Mouse (Mus musculus) limb, embryonic 14.5 days (tissue): ENCODE measurements around the gene Fxyd4. TPM values are rescaled to one million over a fixed set of nuclear protein-coding genes. Genes with fewer than 3 reads are reported as not detected.

Experiments
- ATAC-seq: fragments of 200-750 bp; cut with Nextera tagmentation; 2 replicates; pipeline ENCODE4 v1.8.0; 2017; ENCODE audit warnings: low read depth, moderate number of reproducible peaks, moderate TSS enrichment; ENCODE audit not compliant: low FRiP score
- DNase-seq: peaks from one replicate; pipeline ENCODE4 v3.0.0-alpha.2; 2015; ENCODE audit warnings: low spot score
- H3K27ac ChIP-seq: fragments of 300-500 bp; sonication (generic); replicated peaks from 2 replicates; pipeline ENCODE4 v1.5.1; 2014; ENCODE audit warnings: low read depth, mild to moderate bottlenecking, low read length, moderate library complexity, mixed read lengths
- H3K27me3 ChIP-seq: fragments of 300-500 bp; sonication (generic); 2 replicates; pipeline ENCODE4 v1.6.1; 2014; ENCODE audit warnings: low read length, mixed read lengths; ENCODE audit not compliant: control insufficient read depth, insufficient read depth
- H3K36me3 ChIP-seq: fragments of 300-500 bp; sonication (generic); 2 replicates; pipeline ENCODE4 v1.6.1; 2014; ENCODE audit warnings: mild to moderate bottlenecking, low read length, moderate library complexity, mixed read lengths; ENCODE audit not compliant: control insufficient read depth, insufficient read depth
- H3K4me1 ChIP-seq: fragments of 300-500 bp; sonication (generic); 2 replicates; pipeline ENCODE4 v1.6.1; 2014; ENCODE audit warnings: antibody characterized with exemption, low read length, mixed read lengths; ENCODE audit not compliant: control insufficient read depth, insufficient read depth
- H3K4me2 ChIP-seq: fragments of 300-500 bp; sonication (generic); replicated peaks from 2 replicates; pipeline ENCODE4 v1.6.1; 2014; ENCODE audit warnings: low read depth, mild to moderate bottlenecking, low read length, moderate library complexity; ENCODE audit not compliant: severe bottlenecking
- H3K4me3 ChIP-seq: fragments of 300-500 bp; sonication (generic); replicated peaks from 2 replicates; pipeline ENCODE4 v1.5.1; 2014; ENCODE audit warnings: low read length
- H3K9ac ChIP-seq: fragments of 300-500 bp; sonication (generic); 2 replicates; pipeline ENCODE4 v1.6.1; 2014; ENCODE audit warnings: mild to moderate bottlenecking, low read depth, low read length, moderate library complexity; ENCODE audit not compliant: severe bottlenecking
- H3K9me3 ChIP-seq: fragments of 300-500 bp; sonication (generic); 2 replicates; pipeline ENCODE4 v1.6.1; 2016; ENCODE audit warnings: low read length; ENCODE audit not compliant: control insufficient read depth
- POLR2A ChIP-seq: fragments of 200-500 bp; IDR thresholded peaks from 2 replicates; pipeline ENCODE4 v1.8.0; 2012; ENCODE audit warnings: inconsistent platforms, mild to moderate bottlenecking, moderate library complexity, borderline replicate concordance; ENCODE audit not compliant: insufficient read depth, insufficient read length; ENCODE audit errors: extremely low read depth
- WGBS: fragments of 180-500 bp; shearing (Covaris S2); extraction: QIAGEN DNeasy Blood & Tissue Kit; methylation state at CpG from one replicate; pipeline ENCODE4 v1.1.7; 2014; 5-methylcytosine and 5-hydroxymethylcytosine counted together
- polyA plus RNA-seq, 2 experiments: library from polyadenylated mRNA; depleted of rRNA in 1 of 2; stranded (reverse) in 1 of 2; unstranded in 1 of 2; fragments of >200 nt; fragmentation: Nextera tagmentation in 1 of 2; extraction: Ambion mirVana in 1 of 2; gene quantifications; 2 replicates each; pipeline versions ENCODE4 v1.2.1 to v1.2.3; 2012 to 2014

Fxyd4 gene
- polyA plus RNA-seq, 2 experiments: 1.4 TPM; not detected in 1

DNA sequence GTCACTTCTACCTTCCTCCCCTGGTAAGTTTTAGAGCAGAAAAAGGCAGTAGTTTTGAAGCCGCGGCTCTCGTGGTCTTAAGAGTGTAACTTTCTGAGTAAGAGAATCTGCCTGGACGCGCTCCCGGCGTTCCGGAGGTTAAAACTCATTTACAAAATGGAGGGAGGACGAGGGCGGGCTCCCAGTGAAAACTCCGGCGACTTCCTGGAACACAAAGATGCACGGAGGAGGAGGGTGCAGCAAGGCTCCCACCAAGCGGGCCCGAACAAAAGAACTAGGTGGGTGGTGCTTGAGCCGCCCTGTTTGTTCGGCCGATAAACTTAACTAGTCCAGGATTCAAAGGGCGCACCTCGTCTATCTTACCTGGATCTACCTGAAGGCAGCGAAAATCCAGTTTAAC, 19.9 kb downstream of the Fxyd4 start:
- Histone ChIP-seq H3K27me3 (no peaks in the 10 kb centered on the region), H3K4me3 (peak overlapping the region; percentile 66), H3K4me1 (peaks cover 22% of the 10 kb centered on the region), H3K36me3 (peaks cover 22% of the 10 kb centered on the region), H3K4me2 (peak overlapping the region; percentile 83), H3K9me3 (no peaks in the 10 kb centered on the region), H3K9ac (peak overlapping the region; percentile 78), H3K27ac (peak overlapping the region; percentile 93)
- under 1% methylated on average over 21 of the region's 21 CpGs for WGBS
- no peak for TF ChIP-seq POLR2A
- peak; percentile 54; the same call in 1 of the 2 replicates for ATAC-seq
- DNase-seq: peak; percentile 74

DNA sequence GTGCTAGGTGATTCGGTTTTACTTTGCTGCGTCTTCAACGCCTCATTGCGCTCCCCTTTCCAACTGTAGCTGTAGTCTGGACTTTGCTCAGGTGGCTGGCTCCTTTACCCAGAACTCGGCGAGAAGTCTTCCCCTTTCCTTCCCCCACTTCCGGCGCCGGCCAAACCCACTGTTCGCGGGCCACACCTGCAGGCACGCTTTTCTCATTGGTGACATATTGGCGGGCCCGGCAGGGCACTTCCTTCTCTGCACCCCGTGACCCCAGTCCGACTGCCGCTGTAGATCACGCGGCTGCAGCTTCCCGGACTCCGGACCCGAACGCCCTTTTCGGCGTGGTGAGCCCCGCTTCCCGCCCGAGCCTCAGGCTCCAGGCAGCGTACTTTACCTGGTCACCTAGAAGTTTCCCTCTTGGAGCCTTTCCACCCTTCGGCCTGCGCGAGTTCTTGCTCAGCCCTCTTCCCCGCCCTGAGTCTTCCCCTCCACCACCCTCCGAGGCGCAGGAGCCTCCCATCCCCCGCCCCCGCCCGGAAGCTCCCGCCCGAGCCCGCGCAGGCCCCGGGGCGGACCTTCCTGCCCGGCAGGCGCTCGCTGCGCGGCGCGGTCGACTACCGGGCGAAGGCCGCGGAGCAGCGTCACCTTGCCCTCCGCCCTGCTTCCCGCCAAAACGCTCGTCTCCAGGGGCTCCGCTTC, 20.6 kb downstream of the Fxyd4 start:
- peaks cover 22% of the 10 kb centered on the region for H3K4me1 ChIP-seq
- peak; percentile 80; the same call in 1 of the 2 replicates for TF ChIP-seq POLR2A
- peak overlapping the region; percentile 83 for H3K4me2 ChIP-seq
- H3K9ac ChIP-seq: peak overlapping the region; percentile 78
- peaks cover 16% of the 10 kb centered on the region for H3K36me3 ChIP-seq
- peak; percentile 93 for ATAC-seq
- peak overlapping the region; percentile 93 for H3K27ac ChIP-seq
- DNase-seq: peak; percentile 71
- no peaks in the 10 kb centered on the region for H3K27me3 ChIP-seq
- peak overlapping the region; percentile 66 for H3K4me3 ChIP-seq
- under 1% methylated on average over 62 of the region's 62 CpGs for WGBS
- H3K9me3 ChIP-seq: no peaks in the 10 kb centered on the region

DNA sequence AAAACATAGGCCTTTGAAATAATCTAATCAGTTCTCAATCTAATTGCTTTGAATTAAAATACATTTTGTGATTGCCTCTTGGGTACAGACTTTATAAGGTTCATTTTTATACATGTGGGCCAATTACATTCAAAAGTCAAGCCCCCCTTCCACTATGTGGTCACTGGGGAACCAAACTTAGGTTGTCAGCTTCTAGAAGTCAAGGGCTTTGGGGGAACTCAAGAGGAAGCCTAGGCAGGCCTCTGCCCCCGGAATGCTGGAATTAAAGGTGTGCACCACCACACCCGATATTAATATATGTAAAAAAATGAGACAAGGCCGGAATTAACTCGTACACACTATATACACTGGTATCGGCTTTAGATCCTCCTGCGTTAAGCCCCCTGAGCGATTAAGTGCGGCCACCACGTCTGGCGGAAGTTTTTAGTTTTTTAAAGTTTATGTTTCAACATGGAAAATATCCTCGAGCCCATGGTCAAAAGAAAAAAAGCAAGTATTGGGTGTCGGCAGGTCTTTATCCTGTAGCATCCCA, 21.2 kb downstream of the Fxyd4 start:
- peak overlapping the region; percentile 78 for H3K9ac ChIP-seq
- peak overlapping the region; percentile 93 for H3K27ac ChIP-seq
- H3K9me3 ChIP-seq: no peaks in the 10 kb centered on the region
- H3K36me3 ChIP-seq: peaks cover 10% of the 10 kb centered on the region
- 1% methylated on average over 12 of the region's 12 CpGs for WGBS
- H3K4me3 ChIP-seq: peak overlapping the region; percentile 66
- ATAC-seq (no peak), DNase-seq (no peak)
- H3K27me3 ChIP-seq: no peaks in the 10 kb centered on the region
- TF ChIP-seq POLR2A: no peak
- H3K4me2 ChIP-seq: peak overlapping the region; percentile 83
- H3K4me1 ChIP-seq: peaks cover 22% of the 10 kb centered on the region

GRCm38 (mm10) chr6:117914541-117914940, 23.0 kb downstream of the Fxyd4 start:
- no peaks in the 10 kb centered on the region for H3K9me3 ChIP-seq
- ATAC-seq (no peak), DNase-seq (no peak)
- no peak overlapping the region for H3K4me2 ChIP-seq
- 0 out of 2 replicates have a peak, but pooled peaks cover 5% of the 10 kb centered on the region for H3K36me3 ChIP-seq
- TF ChIP-seq POLR2A: no peak
- no peak overlapping the region for H3K27ac ChIP-seq
- no peak overlapping the region for H3K4me3 ChIP-seq
- no peak overlapping the region for H3K9ac ChIP-seq
- H3K4me1 ChIP-seq: peaks cover 26% of the 10 kb centered on the region
- no peaks in the 10 kb centered on the region for H3K27me3 ChIP-seq

DNA sequence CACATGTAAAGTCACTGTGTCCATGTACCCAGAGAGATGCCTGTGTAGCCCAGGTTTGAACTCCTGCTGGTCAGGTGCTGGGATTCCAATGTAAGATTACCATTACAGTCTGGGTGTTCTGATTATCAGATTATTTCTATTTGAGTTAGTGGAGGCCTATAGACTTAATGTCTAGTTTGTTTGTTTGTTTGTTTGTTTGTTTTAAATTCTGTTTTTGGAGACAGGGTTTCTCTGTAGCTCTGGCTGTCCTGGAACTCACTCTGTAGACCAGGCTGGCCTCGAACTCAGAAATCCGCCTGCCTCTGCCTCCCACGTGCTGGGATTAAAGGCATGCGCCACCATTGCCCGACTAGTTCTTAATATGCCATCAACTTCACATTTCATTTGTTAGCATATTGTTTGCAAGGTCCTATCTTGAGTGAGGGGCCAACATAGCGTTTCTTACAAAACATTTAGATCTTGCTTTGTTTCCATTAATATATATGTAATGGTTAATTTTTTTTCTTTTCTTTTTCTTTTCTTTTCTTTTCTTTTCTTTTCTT, 27.3 kb downstream of the Fxyd4 start:
- 85% methylated on average over 6 of the region's 6 CpGs for WGBS
- no peak overlapping the region for H3K4me3 ChIP-seq
- no peaks in the 10 kb centered on the region for H3K27me3 ChIP-seq
- no peaks in the 10 kb centered on the region for H3K9me3 ChIP-seq
- no peaks in the 10 kb centered on the region for H3K36me3 ChIP-seq
- no peak overlapping the region for H3K27ac ChIP-seq
- peaks cover 22% of the 10 kb centered on the region for H3K4me1 ChIP-seq
- TF ChIP-seq POLR2A: no peak
- H3K4me2 ChIP-seq: no peak overlapping the region
- H3K9ac ChIP-seq: no peak overlapping the region; the same call in 1 of the 2 replicates
- ATAC-seq: no peak
- DNase-seq: no peak
